Comparison of ENCODE assay signal across 9 mouse cellular contexts in the genomic region with DNA sequence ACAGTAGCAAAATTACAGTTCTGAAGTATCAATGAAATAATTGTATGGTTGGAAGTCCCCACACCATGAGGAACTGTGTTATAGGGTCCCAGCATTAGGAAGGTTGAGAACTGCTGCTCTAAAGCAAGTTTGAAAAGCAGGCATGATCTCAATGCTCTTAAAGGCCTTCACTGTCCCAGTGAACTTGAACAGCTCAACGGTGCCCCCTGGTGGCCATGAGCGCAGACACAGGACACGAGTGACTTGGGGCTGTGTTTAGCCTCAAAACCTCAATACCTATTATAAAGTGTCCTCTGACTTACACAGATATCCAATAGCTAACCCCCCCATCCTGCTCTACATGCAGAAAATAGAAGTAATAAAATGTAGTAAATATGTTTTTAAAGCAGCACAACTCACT.
DNase-seq lines count a peak whose midpoint lies in the region; ATAC-seq and TF ChIP-seq lines count a peak whose summit lies in the region.
"Had no signal": no experiment of that assay in that cellular context is flagged by ENCODE, and none has a peak within 500 bp of the region (broad histone marks: within the 10 kb centered on the region; RNA-seq: fewer than 3 reads in every experiment).

No protein-coding gene starts in this region.

- H3K4me3 ChIP-seq in C2C12 (ENCODE audit: insufficient read depth, poor library complexity, severe bottlenecking), result no peak overlapping the region
- no peak overlapping the region for H3K4me3 ChIP-seq in heart, embryonic 12.5 days
- H3K4me3 ChIP-seq in kidney, postnatal 0 days (replicated peaks; ENCODE audit: low read depth, low read length), result no peak overlapping the region
- H3K4me3 ChIP-seq in liver, embryonic 11.5 days (ENCODE audit: low read depth, low read length), result no peak overlapping the region
- H3K4me3 ChIP-seq in stomach, embryonic 15.5 days (replicated peaks), result no peak overlapping the region
- H3K4me3 ChIP-seq: embryonic facial prominence, embryonic 13.5 days had no signal

- peaks cover 26% of the 10 kb centered on the region for H3K4me1 ChIP-seq in heart, embryonic 12.5 days (replicated peaks)
- no peaks in the 10 kb centered on the region for H3K4me1 ChIP-seq in kidney, postnatal 0 days (replicated peaks; ENCODE audit: insufficient read depth, low read length)
- no peaks in the 10 kb centered on the region for H3K4me1 ChIP-seq in liver, embryonic 11.5 days (replicated peaks; ENCODE audit: control insufficient read depth, insufficient read depth, low read length)
- peaks cover 6% of the 10 kb centered on the region for H3K4me1 ChIP-seq in stomach, embryonic 15.5 days

- no peaks in the 10 kb centered on the region for H3K79me3 ChIP-seq in C2C12 (ENCODE audit: low read depth)

- peak; percentile 88 for DNase-seq in brain, adult 2 months (ENCODE audit: low read depth, low spot score)
- peak; percentile 91 for DNase-seq in kidney, postnatal 0 days (ENCODE audit: low spot score)
- DNase-seq in liver, embryonic 11.5 days (ENCODE audit: low spot score), result peak; percentile 82
- DNase-seq in neural tube, embryonic 10.5 days (ENCODE audit: extremely low spot score, low spot score), result peak; percentile 89

- H3K36me3 ChIP-seq in C2C12 (ENCODE audit: control insufficient read depth, insufficient read depth), result no peaks in the 10 kb centered on the region
- no peaks in the 10 kb centered on the region for H3K36me3 ChIP-seq in heart, embryonic 12.5 days
- no peaks in the 10 kb centered on the region for H3K36me3 ChIP-seq in kidney, postnatal 0 days (ENCODE audit: insufficient read depth, low read length)
- no peaks in the 10 kb centered on the region for H3K36me3 ChIP-seq in liver, embryonic 11.5 days (ENCODE audit: control insufficient read depth, insufficient read depth, low read length)
- no peaks in the 10 kb centered on the region for H3K36me3 ChIP-seq in stomach, embryonic 15.5 days
- H3K36me3 ChIP-seq: embryonic facial prominence, embryonic 13.5 days had no signal

- H3K79me2 ChIP-seq in C2C12 (ENCODE audit: control insufficient read depth, insufficient read depth), result no peaks in the 10 kb centered on the region

- no peak overlapping the region for H3K27ac ChIP-seq in heart, embryonic 12.5 days (ENCODE audit: poor library complexity, severe bottlenecking)
- no peak overlapping the region for H3K27ac ChIP-seq in kidney, postnatal 0 days
- H3K27ac ChIP-seq in liver, embryonic 11.5 days (ENCODE audit: low read depth, low read length), result no peak overlapping the region
- H3K27ac ChIP-seq in stomach, embryonic 15.5 days, result no peak overlapping the region
- H3K27ac ChIP-seq: embryonic facial prominence, embryonic 13.5 days had no signal

- H3ac ChIP-seq in C2C12 (ENCODE audit: control insufficient read depth, insufficient read length, low read depth), result no peak overlapping the region

- no peaks in the 10 kb centered on the region for H3K27me3 ChIP-seq in C2C12 (ENCODE audit: control insufficient read depth, insufficient read depth, insufficient read length)
- no peaks in the 10 kb centered on the region for H3K27me3 ChIP-seq in heart, embryonic 12.5 days (replicated peaks)
- no peaks in the 10 kb centered on the region for H3K27me3 ChIP-seq in kidney, postnatal 0 days (ENCODE audit: insufficient read depth, low read length)
- H3K27me3 ChIP-seq in liver, embryonic 11.5 days (replicated peaks; ENCODE audit: control insufficient read depth, insufficient read depth, low read length), result no peaks in the 10 kb centered on the region
- no peaks in the 10 kb centered on the region for H3K27me3 ChIP-seq in stomach, embryonic 15.5 days (replicated peaks)
- H3K27me3 ChIP-seq: embryonic facial prominence, embryonic 13.5 days had no signal

- H3K9me3 ChIP-seq in heart, embryonic 12.5 days (replicated peaks), result no peaks in the 10 kb centered on the region
- H3K9me3 ChIP-seq in kidney, postnatal 0 days (replicated peaks; ENCODE audit: low read length), result no peaks in the 10 kb centered on the region
- H3K9me3 ChIP-seq in liver, embryonic 11.5 days (ENCODE audit: control insufficient read depth, low read length), result no peaks in the 10 kb centered on the region
- no peaks in the 10 kb centered on the region for H3K9me3 ChIP-seq in stomach, embryonic 15.5 days
- H3K9me3 ChIP-seq: embryonic facial prominence, embryonic 13.5 days had no signal

- H3K9ac ChIP-seq in heart, embryonic 12.5 days, result no peak overlapping the region
- H3K9ac ChIP-seq in kidney, postnatal 0 days (ENCODE audit: low read depth, low read length), result no peak overlapping the region
- no peak overlapping the region for H3K9ac ChIP-seq in liver, embryonic 11.5 days (ENCODE audit: low read depth, low read length)
- H3K9ac ChIP-seq in stomach, embryonic 15.5 days, result no peak overlapping the region
- H3K9ac ChIP-seq: embryonic facial prominence, embryonic 13.5 days had no signal

- WGBS in heart, embryonic 12.5 days, result 1% methylated on average over 3 of the region's 3 CpGs
- 1% methylated on average over 3 of the region's 3 CpGs for WGBS in kidney, postnatal 0 days
- WGBS in liver, embryonic 11.5 days, result 1% methylated on average over 3 of the region's 3 CpGs
- 0% methylated on average over 3 of the region's 3 CpGs for WGBS in stomach, embryonic 15.5 days

- TF ChIP-seq CTCF in C2C12 (IDR thresholded peaks at IDR 0.05; ENCODE audit: control insufficient read depth, insufficient read depth, insufficient read length), result peak; percentile 77
- TF ChIP-seq CTCF in kidney, postnatal 0 days (IDR thresholded peaks at IDR 0.05; ENCODE audit: low read depth), result peak; percentile 96

- H3K4me2 ChIP-seq in heart, embryonic 12.5 days, result no peak overlapping the region
- H3K4me2 ChIP-seq in kidney, postnatal 0 days (ENCODE audit: low read length), result no peak overlapping the region
- no peak overlapping the region for H3K4me2 ChIP-seq in liver, embryonic 11.5 days
- H3K4me2 ChIP-seq in stomach, embryonic 15.5 days, result no peak overlapping the region
- H3K4me2 ChIP-seq: embryonic facial prominence, embryonic 13.5 days had no signal

- peak; percentile 93 for ATAC-seq in erythroblast, adult 5-6 weeks (replicated peaks; ENCODE audit: low FRiP score, poor library complexity, severe bottlenecking)
- peak; percentile 53; the same call in 1 of the 2 replicates for ATAC-seq in heart, embryonic 12.5 days (ENCODE audit: insufficient number of reproducible peaks, low FRiP score)
- ATAC-seq in kidney, postnatal 0 days (replicated peaks; ENCODE audit: low FRiP score, low read depth), result peak; percentile 46; the same call in 1 of the 2 replicates
- peak; percentile 71 for ATAC-seq in liver, embryonic 11.5 days (replicated peaks; ENCODE audit: low FRiP score)
- peak; percentile 66; the same call in 1 of the 2 replicates for ATAC-seq in stomach, embryonic 15.5 days (ENCODE audit: insufficient read depth, low FRiP score, low read depth)

TF ChIP-seq in C2C12, 6 proteins besides CTCF, POLR2A, EP300 and RAD21:
- TF ChIP-seq MYOD1 (IDR thresholded peaks at IDR 0.05; ENCODE audit: control insufficient read depth, insufficient read length, low read depth) (no peak), FOSL1 (IDR thresholded peaks at IDR 0.05; ENCODE audit: insufficient read depth, low read length, poor library complexity, severe bottlenecking) (no peak), MYOG (IDR thresholded peaks at IDR 0.05; ENCODE audit: control insufficient read depth, extremely low read depth, insufficient read length) (no peak), CEBPB (IDR thresholded peaks at IDR 0.05; ENCODE audit: low read depth) (no peak), MAX (IDR thresholded peaks at IDR 0.05) (peak; percentile 33)
